Mouse (Mus musculus): ENCODE results near the gene Creld2. TPM values are rescaled to one million over a fixed set of nuclear protein-coding genes. Genes with fewer than 3 reads are reported as not detected.
"Not testable (repeated sequence)": the region's sequence is repeated elsewhere in the genome, so short reads cannot be mapped to it uniquely, and the experiment has no call there.

Gene Creld2
- polyA plus RNA-seq (2015; fragmentation: Nextera tagmentation; extraction: Ambion mirVana), result 83.4 and 86.1 TPM in 2 replicates

DNA sequence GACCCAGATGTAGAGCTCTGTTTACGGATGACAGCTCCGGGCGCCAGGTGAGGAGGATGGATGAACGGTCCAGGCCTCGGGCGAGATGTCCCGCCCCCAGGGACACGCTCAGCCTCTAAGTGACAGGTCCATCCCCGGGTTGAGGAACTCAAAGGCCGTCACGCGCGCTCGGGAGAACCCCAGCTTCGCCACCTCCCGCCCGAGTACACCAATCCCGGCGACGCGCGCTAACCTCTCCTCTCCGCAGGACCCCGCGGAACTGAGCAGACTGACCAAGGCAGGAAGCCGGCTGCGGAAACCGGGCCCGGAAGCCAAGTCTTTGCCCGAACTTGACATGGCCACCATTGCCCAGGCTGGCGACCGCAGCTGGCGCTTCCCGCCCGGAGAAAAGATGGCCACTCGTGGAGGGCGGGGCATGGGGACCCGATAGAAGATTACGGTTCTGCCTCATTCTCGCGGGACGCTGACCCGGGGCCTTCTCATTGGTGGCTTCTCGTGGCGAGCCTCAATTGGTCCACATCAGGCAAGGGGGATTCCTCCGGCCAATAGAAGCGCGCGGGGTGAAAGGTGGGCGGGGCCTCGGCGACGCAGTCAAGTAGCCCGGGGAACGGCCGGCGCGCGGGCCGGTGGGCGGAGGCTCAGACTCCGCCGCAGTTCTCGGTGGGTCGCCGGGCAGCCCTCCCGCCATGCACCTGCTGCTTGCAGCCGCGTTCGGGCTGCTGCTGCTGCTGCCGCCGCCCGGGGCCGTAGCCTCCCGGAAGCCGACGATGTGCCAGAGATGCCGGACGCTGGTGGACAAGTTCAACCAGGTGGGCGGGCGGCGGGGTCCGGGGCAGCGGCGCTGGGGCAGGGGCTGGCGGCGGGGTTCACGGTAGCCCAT lies at the start of gene Creld2, which contains the start of gene Alg12:
Gene Creld2 (plus strand): TSS at position 621 of the 880 bp plus-strand sequence.
Gene Alg12 (minus strand): TSS at position 293 of the 880 bp plus-strand sequence.
- H3K4me3 ChIP-seq, result peak within 1 kb of the TSS; percentile 86
- H3K9me3 ChIP-seq, result no peaks in the 10 kb centered on the region
- H3K36me3 ChIP-seq, result peaks cover 53% of the 10 kb centered on the region
- peak within 1 kb of the TSS; percentile 88 for H3K9ac ChIP-seq
- H3K4me1 ChIP-seq, result peaks cover 21% of the 10 kb centered on the region
- WGBS, result under 1% methylated on average over 88 of the region's 88 CpGs
- H3K27ac ChIP-seq, result peak within 1 kb of the TSS; percentile 59; the same call in 1 of the 2 replicates
- H3K4me2 ChIP-seq (replicated peaks), result peak within 1 kb of the TSS; percentile 94
- no peaks in the 10 kb centered on the region for H3K27me3 ChIP-seq
- ATAC-seq (ENCODE audit: low FRiP score, low read depth), result peak; percentile 98

DNA sequence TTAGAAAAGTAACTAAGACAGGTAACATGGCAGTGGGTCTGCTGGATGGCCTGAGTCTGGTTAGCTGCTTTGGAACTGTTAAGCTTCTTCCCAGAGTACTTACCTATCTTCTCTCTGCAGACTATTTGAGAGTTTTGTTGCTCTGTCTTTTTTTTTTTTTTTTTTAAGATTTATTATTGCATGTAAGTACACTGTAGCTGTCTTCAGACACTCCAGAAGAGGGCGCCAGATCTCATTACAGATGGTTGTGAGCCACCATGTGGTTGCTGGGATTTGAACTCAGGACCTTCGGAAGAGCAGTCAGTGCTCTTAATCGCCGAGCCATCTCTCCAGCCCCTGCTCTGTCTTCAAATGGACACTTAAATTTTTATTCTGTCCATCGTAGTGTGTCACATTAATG lies 44.8 kb upstream of the Creld2 start:
- H3K9ac ChIP-seq; H3K27ac ChIP-seq; H3K9me3 ChIP-seq; H3K4me2 ChIP-seq (replicated peaks); H3K27me3 ChIP-seq; ATAC-seq (ENCODE audit: low FRiP score, low read depth); H3K4me3 ChIP-seq; H3K4me1 ChIP-seq: not testable (repeated sequence)
- 89% methylated on average over 5 of the region's 5 CpGs for WGBS
- peaks cover 52% of the 10 kb centered on the region for H3K36me3 ChIP-seq

- Histone ChIP-seq H3K27me3 (no peaks in the 10 kb centered on the region), H3K4me3 (no peak overlapping the region), H3K36me3 (peaks cover 3% of the 10 kb centered on the region; the same call in 1 of the 2 replicates), H3K27ac (no peak overlapping the region), H3K9ac (no peak overlapping the region), H3K9me3 (no peaks in the 10 kb centered on the region), H3K4me1 (no peaks in the 10 kb centered on the region), H3K4me2 (replicated peaks) (no peak overlapping the region)
- 84% methylated on average over 4 of the region's 4 CpGs for WGBS
- no peak for ATAC-seq (ENCODE audit: low FRiP score, low read depth)
Measured at GRCm38 (mm10) chr15:88792140-88792850, 27.2 kb upstream of the Creld2 start.

DNA sequence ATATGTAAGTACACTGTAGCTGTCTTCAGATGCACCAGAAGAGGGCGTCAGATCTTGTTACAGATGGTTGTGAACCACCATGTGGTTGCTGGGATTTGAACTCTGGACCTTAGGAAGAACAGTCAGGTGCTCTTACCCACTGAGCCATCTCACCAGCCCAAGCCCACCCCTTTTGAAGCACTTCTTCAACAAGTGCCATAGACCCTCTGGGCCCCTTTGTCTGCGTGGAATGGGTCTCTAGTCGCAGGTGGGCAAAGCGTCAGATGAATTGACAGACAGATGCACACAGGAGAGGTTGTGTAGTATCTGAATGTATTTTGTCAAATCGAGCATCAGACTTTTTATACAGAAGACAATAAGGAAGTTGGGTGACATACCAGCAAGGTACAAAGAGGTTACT lies 24.7 kb upstream of the Creld2 start:
- not testable (repeated sequence) for H3K27me3 ChIP-seq; H3K9ac ChIP-seq; ATAC-seq (ENCODE audit: low FRiP score, low read depth); H3K36me3 ChIP-seq; H3K27ac ChIP-seq; H3K9me3 ChIP-seq; H3K4me2 ChIP-seq (replicated peaks); H3K4me3 ChIP-seq; H3K4me1 ChIP-seq
- 80% methylated on average over 5 of the region's 5 CpGs for WGBS

DNA sequence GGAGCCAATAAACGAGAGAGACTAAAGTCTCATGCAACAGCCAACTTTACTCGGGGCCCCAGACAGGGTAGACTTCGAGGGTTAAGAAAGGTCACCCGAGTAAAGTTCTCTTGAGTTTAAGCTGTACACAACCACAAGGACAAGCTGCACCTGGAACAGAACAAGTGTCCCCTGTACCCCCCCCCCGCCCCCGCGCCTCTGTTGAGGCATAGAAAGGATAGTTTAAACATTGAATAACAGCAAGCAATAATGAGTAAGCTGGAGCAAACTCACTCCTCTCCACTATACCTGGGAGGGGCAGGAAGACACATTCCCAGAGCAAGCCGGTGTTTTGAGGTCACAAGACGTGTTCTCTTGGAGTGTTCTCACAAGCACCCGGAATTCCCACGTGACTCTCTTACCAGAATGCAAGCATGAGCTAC lies 19.5 kb upstream of the Creld2 start:
- no peak overlapping the region for H3K9ac ChIP-seq
- 84% methylated on average over 11 of the region's 11 CpGs for WGBS
- no peaks in the 10 kb centered on the region for H3K27me3 ChIP-seq

GRCm38 (mm10) chr15:88800921-88801354 lies 18.5 kb upstream of the Creld2 start:
- no peak overlapping the region for H3K4me2 ChIP-seq (replicated peaks)
- no peak overlapping the region for H3K9ac ChIP-seq
- no peaks in the 10 kb centered on the region for H3K27me3 ChIP-seq
- ATAC-seq (ENCODE audit: low FRiP score, low read depth), result no peak
- no peak overlapping the region for H3K27ac ChIP-seq
- 79% methylated on average over 6 of the region's 6 CpGs for WGBS
- H3K4me3 ChIP-seq, result no peak overlapping the region
- H3K36me3 ChIP-seq, result peaks cover 27% of the 10 kb centered on the region
- no peaks in the 10 kb centered on the region for H3K4me1 ChIP-seq
- no peaks in the 10 kb centered on the region for H3K9me3 ChIP-seq

More for the DNA sequence above, 19.5 kb upstream of the Creld2 start:
- no peaks in the 10 kb centered on the region for H3K9me3 ChIP-seq
- no peak overlapping the region for H3K4me2 ChIP-seq (replicated peaks)
- no peak overlapping the region for H3K4me3 ChIP-seq
- ATAC-seq (ENCODE audit: low FRiP score, low read depth), result no peak
- no peaks in the 10 kb centered on the region for H3K4me1 ChIP-seq
- H3K36me3 ChIP-seq, result peaks cover 18% of the 10 kb centered on the region
- H3K27ac ChIP-seq, result no peak overlapping the region

GRCm38 (mm10) chr15:88801903-88802302 lies 17.5 kb upstream of the Creld2 start:
- 83% methylated on average over 3 of the region's 3 CpGs for WGBS
- Histone ChIP-seq H3K9me3 (no peaks in the 10 kb centered on the region), H3K4me3 (no peak overlapping the region), H3K4me1 (no peaks in the 10 kb centered on the region), H3K36me3 (peaks cover 35% of the 10 kb centered on the region), H3K27ac (no peak overlapping the region), H3K27me3 (no peaks in the 10 kb centered on the region), H3K4me2 (replicated peaks) (no peak overlapping the region), H3K9ac (no peak overlapping the region)
- no peak for ATAC-seq (ENCODE audit: low FRiP score, low read depth)

- Histone ChIP-seq H3K27me3 (no peaks in the 10 kb centered on the region), H3K4me1 (no peaks in the 10 kb centered on the region), H3K36me3 (peaks cover 39% of the 10 kb centered on the region), H3K4me2 (replicated peaks) (no peak overlapping the region), H3K9ac (no peak overlapping the region), H3K27ac (no peak overlapping the region), H3K4me3 (no peak overlapping the region), H3K9me3 (no peaks in the 10 kb centered on the region)
- WGBS, result 88% methylated on average over 6 of the region's 6 CpGs
- ATAC-seq (ENCODE audit: low FRiP score, low read depth), result no peak
Measured at GRCm38 (mm10) chr15:88802348-88802747, 17.1 kb upstream of the Creld2 start.

- H3K27ac ChIP-seq, result no peak overlapping the region
- WGBS, result 87% methylated on average over 8 of the region's 8 CpGs
Measured at GRCm38 (mm10) chr15:88808121-88808520, 11.3 kb upstream of the Creld2 start.

GRCm38 (mm10) chr15:88810369-88810768 lies 9.1 kb upstream of the Creld2 start:
- H3K9me3 ChIP-seq, result no peaks in the 10 kb centered on the region
- no peak overlapping the region for H3K27ac ChIP-seq
- H3K4me3 ChIP-seq, result no peak overlapping the region
- peaks cover 80% of the 10 kb centered on the region for H3K36me3 ChIP-seq
- no peak for ATAC-seq (ENCODE audit: low FRiP score, low read depth)
- no peak overlapping the region for H3K4me2 ChIP-seq (replicated peaks)
- no peaks in the 10 kb centered on the region for H3K27me3 ChIP-seq
- H3K9ac ChIP-seq, result no peak overlapping the region
- no peaks in the 10 kb centered on the region for H3K4me1 ChIP-seq
- 86% methylated on average over 2 of the region's 2 CpGs for WGBS

More at GRCm38 (mm10) chr15:88808121-88808520, 11.3 kb upstream of the Creld2 start:
- Histone ChIP-seq H3K4me2 (replicated peaks) (no peak overlapping the region), H3K4me1 (no peaks in the 10 kb centered on the region), H3K36me3 (peaks cover 79% of the 10 kb centered on the region), H3K9me3 (no peaks in the 10 kb centered on the region), H3K27me3 (no peaks in the 10 kb centered on the region), H3K4me3 (no peak overlapping the region), H3K9ac (no peak overlapping the region)
- ATAC-seq (ENCODE audit: low FRiP score, low read depth), result no peak

DNA sequence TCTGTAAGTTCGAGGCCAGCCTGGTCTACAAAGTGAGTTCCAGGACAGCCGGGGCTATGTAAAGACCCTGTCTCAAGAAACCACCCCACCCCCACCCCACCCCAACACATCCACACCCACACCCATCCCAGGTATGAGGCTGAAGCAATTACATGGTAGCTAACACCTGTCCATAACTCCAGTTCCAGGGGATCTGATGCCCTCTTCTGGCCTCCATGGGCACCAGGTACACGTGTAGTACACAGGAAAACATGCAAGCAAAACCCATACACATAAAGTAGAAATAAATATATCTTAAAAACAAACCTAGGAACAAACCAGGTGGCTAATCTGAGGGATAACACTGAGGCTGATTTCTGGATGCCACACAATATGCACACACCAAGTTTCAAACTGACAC lies 6.2 kb upstream of the Creld2 start:
- H3K9ac ChIP-seq, result no peak overlapping the region
- no peaks in the 10 kb centered on the region for H3K9me3 ChIP-seq
- ATAC-seq (ENCODE audit: low FRiP score, low read depth), result no peak
- no peak overlapping the region for H3K27ac ChIP-seq
- no peak overlapping the region for H3K4me3 ChIP-seq
- peaks cover 74% of the 10 kb centered on the region for H3K36me3 ChIP-seq
- H3K4me1 ChIP-seq, result peaks cover under 1% of the 10 kb centered on the region
- no peak overlapping the region for H3K4me2 ChIP-seq (replicated peaks)
- no peaks in the 10 kb centered on the region for H3K27me3 ChIP-seq
- 89% methylated on average over 3 of the region's 3 CpGs for WGBS

- H3K4me1 ChIP-seq; H3K4me3 ChIP-seq; H3K9me3 ChIP-seq; H3K27ac ChIP-seq; H3K27me3 ChIP-seq; H3K4me2 ChIP-seq (replicated peaks); ATAC-seq (ENCODE audit: low FRiP score, low read depth); H3K9ac ChIP-seq: not testable (repeated sequence)
- 93% methylated on average over 2 of the region's 2 CpGs for WGBS
- H3K36me3 ChIP-seq, result peaks cover 68% of the 10 kb centered on the region
Measured at GRCm38 (mm10) chr15:88813873-88814272, 5.6 kb upstream of the Creld2 start.

Measured in limb, embryonic 13.5 days (tissue).